Mouse (Mus musculus) kidney, adult 10 weeks (tissue): Measurements from ENCODE around the gene Pip5kl1. TPM values are rescaled to one million over a fixed set of nuclear protein-coding genes. Genes with fewer than 3 reads are reported as not detected.

Experiments
- polyA plus RNA-seq: library from polyadenylated mRNA; stranded (reverse); fragments of 350-450 nt; fragmentation: Illumina TruSeq; extraction: RNeasy Lipid Tissue Mini Kit (QIAGEN cat#74804); gene quantifications from one replicate; pipeline ENCODE4 v1.2.3, GENCODE M21; 2014; ENCODE audit warnings: low read depth, low replicate concordance

Pip5kl1 gene
- polyA plus RNA-seq, result not detected

DNA sequence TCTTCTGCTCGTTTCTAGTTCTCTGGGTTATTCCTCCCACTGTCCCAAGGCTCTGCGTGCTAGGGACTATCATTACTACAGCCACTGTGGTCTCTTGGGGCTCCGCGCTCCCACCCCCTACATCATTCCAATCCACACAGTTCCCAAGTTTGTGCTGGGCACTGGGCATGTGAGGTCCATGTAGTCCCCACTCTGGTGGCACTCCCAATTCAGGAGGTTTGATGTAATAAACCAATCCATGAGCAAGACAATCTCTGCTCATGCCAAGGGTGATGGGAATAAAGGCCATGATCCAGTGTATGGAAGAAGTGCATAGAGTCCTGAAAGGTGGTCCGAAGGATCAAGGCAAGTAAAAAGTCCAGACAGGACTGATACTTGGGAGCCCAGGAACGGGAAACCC, at the start of gene Pip5kl1:
Gene Pip5kl1 (plus strand): TSS at position 301 of the 400 bp plus-strand sequence.

DNA sequence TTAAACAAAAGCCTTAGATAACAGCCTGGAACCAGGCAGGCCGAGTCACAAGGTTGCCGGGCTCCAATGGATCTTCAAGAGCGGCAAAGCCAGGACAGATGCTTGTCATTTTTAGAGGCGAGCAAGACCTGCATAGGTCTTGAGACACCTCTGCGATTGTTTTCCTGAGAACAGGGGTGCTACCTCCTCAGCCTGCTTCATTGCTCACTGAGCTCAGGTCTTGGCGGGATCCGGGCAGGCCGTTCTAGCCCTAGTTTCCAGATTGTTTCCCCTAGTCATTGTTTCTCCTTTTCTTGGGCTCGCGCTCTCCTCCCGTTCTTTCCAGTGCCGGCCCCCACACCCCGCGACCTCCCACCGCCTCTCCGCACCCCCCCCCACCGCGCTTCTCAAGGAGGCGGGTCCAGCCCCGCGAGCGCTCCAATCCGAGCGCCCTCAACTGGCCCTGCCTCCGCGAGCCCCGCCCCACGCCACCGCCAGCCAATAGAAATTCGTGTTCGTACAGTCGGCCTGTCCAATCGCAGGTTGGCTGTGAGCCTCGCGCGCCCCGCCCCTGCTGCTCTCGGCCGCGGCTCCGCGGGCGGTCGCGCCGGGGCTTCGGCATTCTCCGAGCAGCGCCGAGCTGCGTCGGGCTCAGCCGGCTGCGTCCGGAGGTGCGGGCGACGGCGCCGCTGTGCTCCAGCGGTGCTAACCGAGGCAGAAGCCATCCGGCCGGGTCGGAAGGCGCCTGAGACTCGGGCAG, 39.7 kb upstream of the Pip5kl1 start, which contains the start of gene Fam102a:
Gene Fam102a (plus strand): TSS at position 600 of the 739 bp plus-strand sequence.

DNA sequence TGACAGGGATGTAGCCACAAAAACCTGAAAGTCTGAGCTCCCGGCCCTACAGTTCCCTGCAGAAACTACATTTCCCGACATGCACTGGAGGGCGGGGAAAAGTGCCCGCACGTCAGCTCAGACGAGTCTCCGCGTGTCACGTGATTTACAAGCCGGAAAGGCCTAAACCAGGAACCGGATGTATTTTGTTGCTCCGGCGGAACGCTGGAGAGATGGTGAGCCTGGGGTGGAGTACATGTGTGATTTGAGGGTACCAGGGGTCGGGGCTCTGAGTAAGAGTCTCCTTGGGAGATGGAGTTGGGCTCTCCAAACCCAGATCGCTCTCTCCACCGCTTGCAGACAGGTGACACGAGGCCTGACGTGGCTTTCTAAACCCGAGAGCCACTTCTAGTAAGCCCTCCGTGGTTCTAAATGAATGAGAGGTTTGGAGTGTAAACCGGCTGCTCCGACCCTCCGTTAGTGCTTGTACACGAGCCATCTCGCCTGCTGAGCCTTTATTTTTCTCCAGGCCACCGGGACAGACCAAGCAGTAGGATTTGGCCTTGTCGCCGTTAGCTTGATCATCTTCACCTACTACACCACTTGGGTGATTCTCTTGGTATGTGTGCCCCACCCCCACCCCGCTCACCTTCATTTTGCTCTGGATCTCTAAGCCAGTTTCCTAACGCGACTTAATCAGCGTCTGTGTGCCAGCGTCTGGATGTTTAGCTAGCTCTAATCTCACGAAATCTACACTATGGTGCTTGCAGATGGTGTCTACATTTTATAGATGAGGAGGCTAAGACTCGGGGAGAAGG, 3.7 kb upstream of the Pip5kl1 start, which contains the start of gene Dpm2:
Gene Dpm2 (plus strand): TSS at position 161 of the 797 bp plus-strand sequence.

DNA sequence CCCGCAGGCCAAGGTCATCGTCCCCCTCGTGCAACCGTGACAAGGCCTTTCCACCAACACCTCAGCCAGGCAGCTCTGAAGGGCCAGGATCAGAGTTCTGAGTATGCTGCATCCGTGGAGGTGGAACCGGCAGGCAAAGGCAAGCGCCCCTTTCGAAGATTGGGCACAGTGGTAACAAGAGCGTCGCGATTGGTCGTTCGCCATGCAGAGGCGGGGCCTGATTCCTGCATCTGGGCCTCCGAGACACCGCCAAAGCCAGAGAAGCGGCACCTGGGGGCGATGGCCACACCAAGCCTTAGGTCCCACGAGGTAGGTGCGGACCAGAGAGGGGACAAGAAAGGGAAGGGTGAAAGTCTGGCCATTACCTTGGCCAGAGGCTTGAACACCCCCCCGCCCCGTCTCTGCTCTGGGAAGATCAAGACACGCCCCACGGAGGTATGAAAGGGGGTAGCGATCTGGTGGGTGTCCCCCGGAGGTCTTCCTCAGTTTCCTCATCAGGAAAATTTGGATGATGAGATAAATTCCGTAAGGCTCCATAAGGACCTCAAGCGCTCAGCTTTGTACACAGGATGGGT, 1.1 kb downstream of the Pip5kl1 start, which contains the start of gene 9430097D07Rik:
Gene 9430097D07Rik (minus strand): TSS at position 99 of the 575 bp plus-strand sequence.

DNA sequence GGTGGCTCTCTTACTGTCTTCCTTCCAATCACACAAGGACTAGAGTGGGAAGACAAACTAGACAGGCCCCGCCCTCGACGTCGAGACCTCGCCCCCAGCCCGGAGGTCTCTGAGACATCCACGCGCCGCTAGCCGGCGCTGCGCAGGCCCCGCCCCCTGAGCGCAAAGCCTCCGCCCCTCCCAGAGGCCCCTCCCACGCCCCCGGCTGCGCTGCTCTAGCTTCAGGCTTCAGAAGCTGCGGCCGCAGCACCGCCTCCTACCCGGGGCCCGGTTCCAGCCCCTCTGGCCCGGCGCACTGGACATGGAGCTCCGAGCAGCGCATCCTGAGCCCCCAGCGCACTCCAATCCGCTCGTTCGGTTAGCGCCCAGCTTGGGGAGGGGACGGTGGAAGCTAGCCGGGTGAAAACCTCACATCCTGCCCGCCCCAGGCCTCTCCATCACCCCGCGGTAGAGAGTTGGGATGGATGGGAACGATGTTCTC, 12.3 kb downstream of the Pip5kl1 start, which contains the start of gene St6galnac4:
Gene St6galnac4 (plus strand): TSS at position 225 of the 481 bp plus-strand sequence.

GRCm38 (mm10) chr2:32599409-32599808, 24.8 kb downstream of the Pip5kl1 start, which contains the start of gene St6galnac6:
TSS of gene St6galnac6 (plus strand) at chr2:32599709.

DNA sequence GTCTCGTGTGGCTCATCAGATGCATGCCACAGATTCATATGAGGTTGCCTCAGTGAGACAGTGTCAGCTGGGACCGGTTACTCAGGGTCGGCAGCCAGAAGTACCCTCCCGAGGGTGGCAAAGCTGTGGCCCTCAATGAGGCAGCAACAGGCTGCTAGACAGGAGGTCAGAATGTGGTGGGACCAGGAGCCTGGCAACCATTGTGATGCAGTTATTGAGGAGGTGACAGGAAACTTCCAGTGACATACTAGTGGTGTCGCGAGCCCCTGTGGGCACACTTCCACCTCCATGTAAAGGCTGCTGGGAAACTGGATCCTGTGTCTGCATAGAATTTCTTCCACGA, 46.9 kb downstream of the Pip5kl1 start, which contains the start of gene Ak1:
Gene Ak1 (plus strand): TSS at position 242 of the 343 bp plus-strand sequence.

Other genes starting within 250 kb of the Pip5kl1 start
- gene Ciz1, start 222.5 kb upstream of the Pip5kl1 start, polyA plus RNA-seq, result 4.2 TPM
- gene Dnm1, start 221.5 kb upstream of the Pip5kl1 start, polyA plus RNA-seq, result 0.40 TPM
- 1.6 TPM for gene 1110008P14Rik, start 192.9 kb upstream of the Pip5kl1 start, polyA plus RNA-seq
- gene Lcn2, start 186.5 kb upstream of the Pip5kl1 start, polyA plus RNA-seq, result 2.1 TPM
- gene Ptges2, start 178.9 kb upstream of the Pip5kl1 start, polyA plus RNA-seq, result 1.8 TPM
- 0.85 TPM for gene Naif1, start 124.3 kb upstream of the Pip5kl1 start, polyA plus RNA-seq
- 16.5 TPM for gene Slc25a25, start 123.4 kb upstream of the Pip5kl1 start, polyA plus RNA-seq
- 8.8 TPM for gene Fam102a, start 39.5 kb upstream of the Pip5kl1 start, polyA plus RNA-seq
- 1.7 TPM for gene Dpm2, start 3.9 kb upstream of the Pip5kl1 start, polyA plus RNA-seq
- gene 9430097D07Rik, start 887 bp downstream of the Pip5kl1 start, polyA plus RNA-seq, result not detected
- 0.49 TPM for gene St6galnac4, start 12.3 kb downstream of the Pip5kl1 start, polyA plus RNA-seq
- gene St6galnac6, start 24.9 kb downstream of the Pip5kl1 start, polyA plus RNA-seq, result 1.4 TPM
- gene Ak1, start 47.0 kb downstream of the Pip5kl1 start, polyA plus RNA-seq, result 3.7 TPM
- 6.9 TPM for gene Eng, start 71.8 kb downstream of the Pip5kl1 start, polyA plus RNA-seq
- 3.5 TPM for gene Fpgs, start 129.3 kb downstream of the Pip5kl1 start, polyA plus RNA-seq
- gene Cdk9, start 138.3 kb downstream of the Pip5kl1 start, polyA plus RNA-seq, result 42.3 TPM
- gene Sh2d3c, start 146.3 kb downstream of the Pip5kl1 start, polyA plus RNA-seq, result not detected
- gene 6330409D20Rik, start 166.2 kb downstream of the Pip5kl1 start, polyA plus RNA-seq, result not detected
- gene Tor2a, start 182.4 kb downstream of the Pip5kl1 start, polyA plus RNA-seq, result 0.85 TPM
- not detected for gene Ttc16, start 200.8 kb downstream of the Pip5kl1 start, polyA plus RNA-seq
- 0.53 TPM for gene Ptrh1, start 201.0 kb downstream of the Pip5kl1 start, polyA plus RNA-seq
- not detected for gene Cfap157, start 209.6 kb downstream of the Pip5kl1 start, polyA plus RNA-seq